Mouse (Mus musculus) T-cell, adult 2 months (primary cell): ENCODE results near the gene Asap2.

Experiments
- DNase-seq: peaks from one replicate; pipeline ENCODE4 v3.0.0; 2022; ENCODE audit warnings: low spot score

Asap2 gene

DNA sequence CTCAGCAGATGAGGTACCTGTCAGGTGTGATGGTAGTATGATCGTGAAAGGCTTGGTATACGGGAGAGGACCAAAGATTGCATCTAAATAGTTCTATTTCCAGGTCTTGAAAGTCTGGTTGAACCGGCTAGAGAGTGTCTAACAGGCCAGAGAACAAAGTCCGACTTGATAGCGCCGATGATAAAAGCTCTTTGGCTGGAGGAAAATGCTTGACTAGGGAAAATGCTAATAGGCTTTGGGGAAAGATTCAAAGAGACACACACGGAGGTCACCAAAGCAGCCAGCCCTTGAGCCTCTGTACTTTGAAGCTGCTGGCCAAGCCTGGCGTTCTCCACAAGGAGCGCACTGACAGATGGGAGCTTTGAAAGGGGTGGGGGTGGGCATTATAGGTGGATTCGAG lies 219.0 kb downstream of the Asap2 start:
- DNase-seq, result no peak

DNA sequence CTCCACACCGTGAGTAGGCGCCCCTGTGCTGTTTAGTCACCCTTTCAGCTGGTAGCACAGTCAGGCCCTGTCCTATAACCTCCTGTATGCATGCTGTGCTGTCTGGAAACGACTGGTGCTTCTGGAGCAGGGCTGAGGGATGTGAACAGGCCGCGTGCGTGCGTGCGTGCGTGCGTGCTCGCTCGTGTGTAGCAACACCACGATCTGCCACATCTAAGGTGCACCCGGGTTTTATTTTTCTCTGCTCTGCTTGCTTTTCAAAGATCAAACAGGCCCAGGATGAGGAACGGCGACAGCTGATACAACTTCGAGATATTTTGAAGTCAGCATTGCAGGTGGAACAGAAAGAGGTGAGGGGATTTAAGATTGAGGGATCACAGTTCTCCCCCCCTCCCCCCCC lies 222.6 kb downstream of the Asap2 start:
- DNase-seq, result peak; percentile 12

- DNase-seq, result no peak
These were observed 224.4 kb downstream of the Asap2 start for GRCm38 (mm10) chr12:21214551-21215165.

DNA sequence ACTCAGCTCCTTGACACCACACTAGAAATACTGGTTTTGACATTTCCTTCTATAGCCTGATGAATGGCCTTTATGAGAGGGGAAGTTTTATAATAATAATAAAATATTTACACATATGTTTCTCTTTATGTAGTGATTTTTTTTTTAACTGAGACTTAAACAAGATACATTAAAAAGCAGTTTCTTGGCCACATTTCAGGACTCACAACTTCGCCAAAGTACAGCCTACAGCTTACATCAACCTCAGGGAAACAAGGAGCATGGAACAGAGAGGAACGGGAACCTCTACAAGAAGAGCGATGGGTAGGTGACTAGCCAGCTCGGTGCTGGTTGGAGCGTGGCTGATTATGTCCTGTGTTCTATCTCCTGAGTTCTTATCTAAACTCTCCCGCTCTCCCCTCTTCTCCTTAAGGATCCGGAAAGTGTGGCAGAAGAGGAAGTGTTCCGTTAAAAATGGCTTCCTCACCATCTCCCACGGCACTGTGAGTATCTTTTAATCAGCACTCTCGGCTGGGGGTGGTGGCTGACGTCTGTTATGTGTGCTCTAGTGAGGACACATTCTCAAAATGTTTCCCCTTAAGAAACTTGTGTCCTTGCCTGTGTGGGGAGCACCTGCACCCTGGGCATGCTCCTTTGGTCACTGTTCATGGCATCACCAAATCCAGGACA lies 227.7 kb downstream of the Asap2 start:
- DNase-seq, result no peak

DNA sequence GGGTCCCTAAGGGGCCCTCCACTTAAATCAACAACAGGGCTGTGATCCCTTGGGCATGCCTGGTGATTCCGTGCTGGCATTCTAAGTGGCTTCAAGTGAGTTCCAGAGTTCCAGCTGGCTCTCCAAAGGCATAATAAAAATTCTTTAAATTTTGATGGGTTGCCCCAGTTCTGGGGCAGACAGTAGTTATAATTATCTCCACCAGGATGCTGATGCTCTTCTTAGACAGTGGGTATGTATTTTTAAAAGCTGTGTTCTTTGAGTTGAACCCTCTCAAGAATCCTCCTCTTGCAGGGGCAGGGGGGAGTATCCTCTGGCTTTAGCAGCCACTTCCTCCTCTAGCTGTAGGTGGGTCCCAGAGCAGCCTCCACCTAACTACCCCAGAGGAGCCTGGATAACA lies 230.3 kb downstream of the Asap2 start:
- no peak for DNase-seq

DNA sequence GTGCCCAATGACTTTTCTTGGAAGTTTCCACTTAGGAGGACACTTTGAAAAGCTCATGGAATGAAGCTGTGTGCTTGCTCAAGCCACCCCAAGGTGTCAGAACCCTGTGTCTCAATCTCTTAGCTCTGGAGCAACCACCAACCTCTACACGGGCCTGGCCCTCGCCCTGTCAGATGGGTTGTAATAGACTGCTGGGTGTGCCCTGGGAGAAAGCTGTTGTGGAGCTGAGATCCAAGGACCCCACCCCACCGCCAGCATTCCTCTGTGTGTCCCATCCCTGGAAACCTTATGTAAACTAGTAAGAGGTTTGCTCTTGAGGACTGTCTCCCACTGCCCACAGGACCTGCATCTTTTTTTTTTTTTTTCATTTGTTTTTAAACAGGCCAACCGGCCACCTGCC lies 233.7 kb downstream of the Asap2 start:
- DNase-seq, result no peak

DNA sequence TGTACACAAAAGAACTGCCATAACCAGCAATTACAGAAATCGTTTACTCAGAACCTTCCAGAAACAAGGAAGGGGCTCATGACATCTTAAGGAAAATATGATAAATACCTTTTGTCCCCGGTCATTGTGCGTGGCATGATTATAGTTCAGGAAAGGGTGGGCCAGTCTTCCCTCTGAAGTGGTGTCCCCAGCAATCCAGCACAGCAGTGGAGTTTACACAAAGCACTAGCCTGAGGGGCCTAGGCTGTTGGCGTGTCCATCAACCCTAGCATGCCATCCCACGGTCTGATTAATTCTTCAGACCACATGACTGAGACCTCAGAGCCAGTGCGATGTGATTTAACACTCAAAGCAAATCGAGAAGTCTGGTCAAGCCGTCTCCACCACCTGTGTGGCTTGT lies 235.1 kb downstream of the Asap2 start:
- no peak for DNase-seq

DNA sequence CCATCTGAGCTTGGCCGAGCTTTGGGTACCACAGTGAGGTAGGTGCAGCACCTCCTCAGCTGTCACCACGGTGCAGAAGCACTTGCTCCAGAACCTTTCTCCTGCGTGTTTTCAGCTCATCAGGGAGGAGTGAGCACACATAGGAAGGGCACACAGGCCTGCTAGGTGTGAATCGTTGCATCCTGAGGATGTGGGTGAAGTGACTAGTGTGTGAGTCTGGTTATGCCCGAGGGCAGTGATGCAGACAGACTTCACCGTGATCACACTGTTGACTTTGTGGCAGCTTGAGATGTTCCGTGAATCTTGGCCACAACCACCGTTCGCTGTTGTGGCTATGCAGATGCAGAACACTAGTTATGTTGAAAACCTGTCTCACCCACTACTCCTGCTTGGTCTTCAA lies 236.1 kb downstream of the Asap2 start:
- DNase-seq, result peak; percentile 6

- DNase-seq, result peak; percentile 3
These were observed 237.1 kb downstream of the Asap2 start for GRCm38 (mm10) chr12:21227076-21227980.

GRCm38 (mm10) chr12:21228650-21229049 lies 238.4 kb downstream of the Asap2 start:
- DNase-seq, result no peak

DNA sequence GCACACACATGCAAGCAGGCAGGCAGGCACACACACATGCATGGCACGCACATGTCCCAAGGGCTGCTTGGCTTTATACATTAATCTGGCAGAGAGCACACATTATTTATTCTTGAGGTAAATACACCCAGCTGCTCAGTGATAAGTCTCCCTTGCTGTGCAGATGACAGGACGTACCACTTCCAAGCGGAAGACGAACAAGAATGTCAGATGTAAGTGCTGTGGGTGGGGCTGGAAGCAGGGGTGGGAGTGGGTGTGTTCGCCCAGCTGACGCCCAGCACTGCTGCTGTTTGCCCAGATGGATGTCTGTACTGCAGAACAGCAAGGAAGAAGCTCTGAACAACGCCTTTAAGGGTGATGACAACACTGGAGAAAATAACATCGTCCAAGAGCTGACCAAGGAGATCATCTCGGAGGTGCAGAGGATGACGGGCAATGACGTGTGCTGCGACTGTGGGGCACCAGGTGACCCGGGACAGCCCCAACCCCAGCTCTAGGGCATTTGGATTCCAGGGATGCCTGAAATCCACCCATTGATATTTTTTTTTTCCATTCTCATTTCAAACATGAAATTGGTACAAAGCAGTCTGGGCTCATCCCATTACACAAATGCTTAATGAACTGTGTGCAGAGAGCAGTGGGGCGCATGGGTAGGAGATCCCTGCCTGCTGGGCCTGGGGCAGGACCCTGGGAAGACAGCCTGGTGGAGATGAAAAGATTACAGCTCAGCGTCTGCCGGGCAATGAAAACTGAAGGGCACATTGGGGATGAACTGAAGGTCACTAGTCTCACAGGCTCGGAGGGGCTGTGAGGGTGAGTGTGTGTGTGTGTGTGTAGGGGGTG lies 239.0 kb downstream of the Asap2 start:
- DNase-seq, result no peak

DNA sequence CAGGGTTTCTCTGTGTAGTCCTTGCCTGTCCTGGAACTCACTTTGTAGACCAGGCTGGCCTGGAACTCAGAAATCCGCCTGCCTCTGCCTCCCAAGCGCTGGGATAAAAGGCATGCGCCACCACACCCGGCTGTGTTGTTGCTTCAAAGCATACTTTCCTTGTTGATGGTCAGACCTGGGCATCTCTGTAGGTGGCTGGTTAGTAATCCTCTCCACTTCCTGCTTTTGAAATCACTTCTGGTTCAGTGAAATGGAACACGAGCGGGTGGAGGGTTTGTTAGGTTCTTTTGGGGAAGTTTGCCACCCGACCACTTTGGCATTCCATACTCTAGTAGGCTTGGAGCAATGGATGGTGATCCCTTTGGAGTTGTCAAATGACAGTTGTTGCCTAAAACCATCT lies 243.5 kb downstream of the Asap2 start:
- DNase-seq, result no peak

DNA sequence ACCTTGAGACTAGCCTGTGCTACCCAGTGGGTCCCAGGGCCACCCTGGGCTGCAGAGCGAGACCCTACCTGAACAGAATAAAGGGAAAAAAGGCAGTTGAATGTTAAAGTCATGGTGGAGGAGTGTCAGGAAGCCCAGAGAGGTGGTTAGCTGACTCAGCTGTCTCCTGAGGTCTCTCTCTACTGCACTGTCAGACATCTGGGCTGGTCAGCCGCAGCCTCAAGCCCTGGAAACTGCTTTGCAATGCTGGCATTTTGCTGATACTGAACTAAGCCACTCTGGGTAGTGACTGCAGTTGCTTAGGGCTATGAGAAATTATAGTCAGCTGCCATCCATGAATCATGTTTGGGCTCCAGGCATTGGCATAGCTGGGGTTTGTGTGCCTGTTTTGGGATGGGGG lies 244.3 kb downstream of the Asap2 start:
- DNase-seq, result no peak

DNA sequence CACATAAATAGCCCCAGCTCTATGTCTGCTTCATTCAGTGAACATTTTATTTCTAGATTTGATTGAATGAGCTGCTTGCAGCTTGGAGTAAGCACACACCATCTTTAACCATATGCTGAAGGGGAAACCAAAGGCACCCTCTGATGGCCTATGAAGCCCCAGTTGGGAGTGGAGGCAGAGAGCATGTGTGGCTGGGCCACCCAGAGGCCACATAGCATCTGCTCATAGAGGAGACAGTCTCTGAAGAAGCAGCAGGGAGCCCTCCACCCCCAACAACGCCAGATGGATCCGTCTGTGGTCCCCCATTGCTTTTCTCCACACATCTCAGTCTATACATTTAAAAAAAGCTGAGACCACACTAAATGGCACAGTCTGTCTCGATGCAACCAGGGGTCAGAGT lies 251.7 kb downstream of the Asap2 start:
- DNase-seq, result no peak

DNA sequence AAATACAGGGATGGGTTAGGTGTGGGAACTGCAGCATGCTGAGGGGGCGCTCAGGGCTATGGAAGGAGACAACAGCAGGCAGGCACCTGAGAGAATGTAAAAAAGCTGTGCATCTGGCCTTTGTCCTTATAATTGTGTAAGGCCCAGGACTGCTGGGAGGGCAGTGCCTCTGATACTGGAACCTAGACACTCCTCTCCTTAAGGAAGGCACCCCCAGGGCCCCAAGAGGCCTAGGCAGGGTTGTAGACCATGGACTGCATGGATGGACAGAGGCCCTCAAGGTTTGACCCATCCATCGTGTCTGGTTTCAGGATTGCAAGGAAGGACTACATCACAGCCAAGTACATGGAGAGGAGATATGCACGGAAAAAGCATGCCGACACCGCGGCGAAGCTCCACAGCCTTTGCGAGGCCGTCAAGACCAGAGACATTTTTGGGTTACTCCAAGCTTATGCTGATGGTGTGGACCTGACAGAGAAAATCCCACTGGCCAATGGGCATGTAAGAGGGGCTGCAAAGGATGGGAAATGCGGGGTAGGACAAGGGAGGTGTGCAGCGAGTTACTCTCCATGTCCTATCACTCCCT lies 254.2 kb downstream of the Asap2 start:
- no peak for DNase-seq

DNA sequence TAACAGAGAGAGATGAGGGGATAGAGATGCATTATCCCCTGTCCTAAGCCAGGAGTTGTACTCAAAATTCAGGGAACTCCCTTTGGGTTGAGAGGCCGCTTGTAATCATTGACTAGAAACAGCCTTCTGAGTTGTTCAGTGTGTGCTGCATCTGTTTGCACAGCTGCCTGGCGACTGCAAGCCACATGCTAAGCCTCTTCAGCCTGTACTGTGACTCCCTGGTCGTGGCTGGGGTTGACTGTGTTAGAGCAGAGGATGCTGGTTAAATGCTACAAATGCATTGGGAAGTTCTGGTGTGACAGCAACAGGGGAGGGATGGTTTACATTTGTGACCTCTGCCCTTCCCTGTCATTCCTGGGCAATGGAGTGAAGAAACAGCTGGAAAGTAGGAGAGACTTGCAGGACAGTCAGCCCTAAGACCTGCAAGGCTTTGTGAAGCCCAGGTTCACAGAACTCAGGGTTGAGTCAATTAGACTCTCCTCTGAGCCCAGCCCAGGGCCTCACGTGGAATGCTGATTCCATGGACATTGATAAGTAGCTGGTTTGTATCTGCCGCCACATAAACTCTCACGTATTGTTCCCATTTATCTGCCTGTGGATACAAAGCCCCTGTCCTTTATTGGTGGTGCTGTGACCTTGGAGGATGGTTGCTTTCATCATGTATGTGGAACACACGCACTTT lies 257.6 kb downstream of the Asap2 start:
- DNase-seq, result no peak

- no peak for DNase-seq
These were observed 270.4 kb downstream of the Asap2 start for GRCm38 (mm10) chr12:21260494-21261256.

DNA sequence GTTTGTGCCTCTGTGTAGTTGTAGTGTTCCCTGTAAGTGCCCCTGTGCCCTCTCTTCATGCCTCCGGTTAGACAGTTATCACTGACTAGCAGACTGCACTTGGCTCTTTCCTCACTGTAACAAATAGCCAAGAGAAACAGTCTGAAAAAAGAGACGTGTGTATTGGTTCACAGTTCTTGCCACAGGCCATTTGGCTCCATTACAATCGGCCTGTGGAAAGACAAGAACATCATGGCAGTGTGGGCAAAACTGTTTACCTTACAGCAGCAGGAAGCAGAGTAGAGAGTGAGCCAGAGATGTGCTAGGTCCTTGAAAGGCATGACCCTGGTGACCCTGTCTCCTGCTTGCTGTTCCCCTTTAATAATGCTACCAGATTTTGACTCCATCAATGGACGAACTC lies 271.3 kb downstream of the Asap2 start:
- no peak for DNase-seq

- DNase-seq, result no peak
These were observed 273.0 kb downstream of the Asap2 start for GRCm38 (mm10) chr12:21263256-21263655.

DNA sequence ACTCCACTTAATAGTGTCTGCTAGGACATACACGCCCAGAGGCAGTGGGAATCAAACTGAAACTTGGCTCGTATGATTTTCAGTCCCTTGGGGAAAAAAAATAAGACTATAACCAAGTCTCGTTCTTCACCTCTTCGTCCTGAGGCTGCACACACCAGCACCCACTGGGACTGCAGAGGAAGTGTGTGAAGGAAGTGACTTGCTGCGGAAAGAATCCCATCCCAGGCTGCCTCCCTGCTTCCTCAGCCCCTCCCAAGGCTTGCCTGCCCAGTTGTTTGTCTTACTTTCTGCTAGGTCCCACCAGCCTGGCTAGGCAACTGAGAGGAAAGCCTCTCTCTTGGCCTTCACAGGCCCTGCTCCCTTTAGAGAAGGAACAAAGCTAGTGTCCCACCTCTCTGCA lies 274.0 kb downstream of the Asap2 start:
- DNase-seq, result no peak
